Mouse (Mus musculus): ENCODE results near the gene Aven.
"Not testable (repeated sequence)": the region's sequence is repeated elsewhere in the genome, so short reads cannot be mapped to it uniquely, and the experiment has no call there.

Gene Aven

GRCm38 (mm10) chr2:112492856-112493538, at the start of gene Aven:
Gene Aven (plus strand): TSS chr2:112492964.
- DNase-seq (ENCODE audit: low read depth in 2 of 2, low spot score in 2 of 2), result peak; percentile 49 to 53

- DNase-seq (ENCODE audit: low read depth in 2 of 2, low spot score in 2 of 2), result no peak
Measured at GRCm38 (mm10) chr2:112443491-112443890, 49.3 kb upstream of the Aven start.

- DNase-seq (ENCODE audit: low read depth in 2 of 2, low spot score in 2 of 2), result no peak
Measured at GRCm38 (mm10) chr2:112445511-112445910, 47.3 kb upstream of the Aven start.

GRCm38 (mm10) chr2:112448046-112448445, 44.7 kb upstream of the Aven start:
- DNase-seq (ENCODE audit: low read depth in 2 of 2, low spot score in 2 of 2), result not testable (repeated sequence)

GRCm38 (mm10) chr2:112448510-112449059, 44.2 kb upstream of the Aven start:
- DNase-seq (ENCODE audit: low read depth in 2 of 2, low spot score in 2 of 2), result no peak

- peak; percentile 7 to 23 for DNase-seq (ENCODE audit: low read depth in 2 of 2, low spot score in 2 of 2)
Measured at GRCm38 (mm10) chr2:112449597-112450296, 43.0 kb upstream of the Aven start.

- DNase-seq (ENCODE audit: low read depth in 2 of 2, low spot score in 2 of 2), result not testable (repeated sequence)
Measured at GRCm38 (mm10) chr2:112452513-112452912, 40.3 kb upstream of the Aven start.

GRCm38 (mm10) chr2:112454125-112454861, 38.5 kb upstream of the Aven start:
- DNase-seq (ENCODE audit: low read depth in 2 of 2, low spot score in 2 of 2), result no peak

- DNase-seq (ENCODE audit: low read depth in 2 of 2, low spot score in 2 of 2), result peak; percentile 93 to 95
Measured at GRCm38 (mm10) chr2:112454862-112455564, 37.8 kb upstream of the Aven start, which contains the start of gene Emc7. Gene Emc7 (plus strand): TSS chr2:112454997.

GRCm38 (mm10) chr2:112460557-112460956, 32.2 kb upstream of the Aven start:
- no peak for DNase-seq (ENCODE audit: low read depth in 2 of 2, low spot score in 2 of 2)

GRCm38 (mm10) chr2:112469542-112469941, 23.2 kb upstream of the Aven start:
- DNase-seq (ENCODE audit: low read depth in 2 of 2, low spot score in 2 of 2), result no peak

- DNase-seq (ENCODE audit: low read depth in 2 of 2, low spot score in 2 of 2), result no peak
Measured at GRCm38 (mm10) chr2:112470961-112471381, 21.8 kb upstream of the Aven start.

GRCm38 (mm10) chr2:112472076-112472475, 20.7 kb upstream of the Aven start:
- no peak for DNase-seq (ENCODE audit: low read depth in 2 of 2, low spot score in 2 of 2)

GRCm38 (mm10) chr2:112474997-112475724, 17.6 kb upstream of the Aven start:
- DNase-seq (ENCODE audit: low read depth in 2 of 2, low spot score in 2 of 2), result no peak

- DNase-seq (ENCODE audit: low read depth in 2 of 2, low spot score in 2 of 2), result no peak
Measured at GRCm38 (mm10) chr2:112476554-112476953, 16.2 kb upstream of the Aven start.

GRCm38 (mm10) chr2:112480669-112481068, 12.1 kb upstream of the Aven start, which contains the start of gene Chrm5:
Gene Chrm5 (minus strand): TSS chr2:112480769.
- DNase-seq (ENCODE audit: low read depth in 2 of 2, low spot score in 2 of 2), result no peak

- peak in 1 of 2 experiments; percentile 35 for DNase-seq (ENCODE audit: low read depth in 2 of 2, low spot score in 2 of 2)
Measured at GRCm38 (mm10) chr2:112481564-112481963, 11.2 kb upstream of the Aven start.

- DNase-seq (ENCODE audit: low read depth in 2 of 2, low spot score in 2 of 2), result no peak
Measured at GRCm38 (mm10) chr2:112482533-112483333, 10.0 kb upstream of the Aven start.

- DNase-seq (ENCODE audit: low read depth in 2 of 2, low spot score in 2 of 2), result no peak
Measured at GRCm38 (mm10) chr2:112483334-112483651, 9.5 kb upstream of the Aven start.

All from CD8-positive naive resting alpha-beta T cell, adult 2 months (primary cell).